Mouse (Mus musculus): ENCODE results near the gene Ubac2. TPM values are rescaled to one million over a fixed set of nuclear protein-coding genes. Genes with fewer than 3 reads are reported as not detected.

Ubac2 gene
- total and polyA plus RNA-seq, 3 experiments: 32.8 to 40.1 (median 35.5) TPM

DNA sequence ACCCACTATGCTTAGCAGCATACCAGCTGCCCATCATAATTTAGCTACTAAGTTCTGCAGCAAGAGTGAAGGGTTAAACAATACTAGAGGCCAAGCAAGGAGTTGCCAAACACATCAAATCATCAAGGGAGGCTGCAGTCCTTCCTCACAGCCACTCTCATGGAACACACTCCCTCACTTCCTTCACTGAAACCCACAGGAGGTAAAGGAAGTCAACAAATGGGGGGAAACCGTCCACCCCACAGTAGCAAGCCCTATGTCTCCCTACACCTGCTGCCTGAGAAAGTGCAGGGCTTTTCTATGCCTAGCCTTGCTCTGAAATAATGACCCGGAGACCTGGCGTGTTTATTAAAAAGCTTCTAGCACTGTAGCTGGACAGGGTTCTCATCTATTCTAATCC is 191.5 kb downstream of the Ubac2 start:
- TF ChIP-seq NRF1 (IDR thresholded peaks at IDR 0.05; ENCODE audit: low read depth, low read length): no peak
- no peak overlapping the region for H3K4me2 ChIP-seq (ENCODE audit: insufficient read depth, low read depth, poor library complexity, severe bottlenecking)
- H3K4me3 ChIP-seq (replicated peaks in 1 of 3; ENCODE audit: low read depth in 2 of 3, low read length in 2 of 3, poor library complexity in 1 of 3): no peak overlapping the region
- dilution Hi-C loops (cut with MboI; ENCODE audit: extremely low pct_ligation_motif_present, extremely low pct_unique_long_range_greater_than_20kb, low sequenced_read_pairs): no loop called here
- no peaks in the 10 kb centered on the region for H3K36me3 ChIP-seq (replicated peaks in 1 of 2; ENCODE audit: control insufficient read depth in 1 of 2, insufficient read depth in 1 of 2, low read length in 1 of 2)
- DNase-seq (ENCODE audit: extremely low read depth): no peak
- H3K79me2 ChIP-seq (replicated peaks; ENCODE audit: control insufficient read depth, extremely low read depth, insufficient read depth, poor library complexity, severe bottlenecking): no peaks in the 10 kb centered on the region
- H3K9me3 ChIP-seq (replicated peaks; ENCODE audit: low read length): peaks cover 4% of the 10 kb centered on the region
- no peaks in the 10 kb centered on the region for H3K27me3 ChIP-seq (replicated peaks)
- in situ Hi-C loops (cut with MboI; ENCODE audit: low pct_ligation_motif_present, low pct_unique_long_range_greater_than_20kb, low sequenced_read_pairs): loop anchor here (5.0 to 10.0 kb wide), 2 partner anchors 37 to 105 kb away; partner anchors contain the start of gene Tm9sf2
- peaks cover 39 to 95% of the 10 kb centered on the region in 2 experiments for H3K4me1 ChIP-seq (ENCODE audit: control insufficient read depth in 1 of 2, insufficient read depth in 2 of 2)
- H3K9ac ChIP-seq (ENCODE audit: insufficient read depth, low read depth): no peak overlapping the region
- H3K27ac ChIP-seq (ENCODE audit: insufficient read depth, low read depth): no peak overlapping the region

Other genes starting within 250 kb of the Ubac2 start
- 11.1 and 12.2 TPM in 2 replicates for gene Dock9, start 80.8 kb upstream of the Ubac2 start, total RNA-seq (2012; rRNA removed)
- 8.6 and 9.3 TPM in 2 replicates for gene Dock9, start 80.8 kb upstream of the Ubac2 start, total RNA-seq (2014; rRNA removed)
- gene Dock9, start 80.8 kb upstream of the Ubac2 start, polyA plus RNA-seq (2012; ENCODE audit: insufficient read length, low read depth): 10.3 and 10.4 TPM in 2 replicates
- 26.8 and 33.5 TPM in 2 replicates for gene Gpr18, start 37.2 kb downstream of the Ubac2 start, total RNA-seq (2012; rRNA removed)
- gene Gpr18, start 37.2 kb downstream of the Ubac2 start, total RNA-seq (2014; rRNA removed): 32.5 and 37.0 TPM in 2 replicates
- gene Gpr18, start 37.2 kb downstream of the Ubac2 start, polyA plus RNA-seq (2012; ENCODE audit: insufficient read length, low read depth): 37.8 and 46.2 TPM in 2 replicates
- gene Gpr183, start 86.6 kb downstream of the Ubac2 start, total RNA-seq (2012; rRNA removed): 3.6 and 4.0 TPM in 2 replicates
- gene Gpr183, start 86.6 kb downstream of the Ubac2 start, total RNA-seq (2014; rRNA removed): 16.2 and 16.3 TPM in 2 replicates
- 8.3 and 8.7 TPM in 2 replicates for gene Gpr183, start 86.6 kb downstream of the Ubac2 start, polyA plus RNA-seq (2012; ENCODE audit: insufficient read length, low read depth)
- not detected in 2 replicates for gene Timm8a2, start 156.1 kb downstream of the Ubac2 start, total RNA-seq (2012; rRNA removed)
- gene Timm8a2, start 156.1 kb downstream of the Ubac2 start, total RNA-seq (2014; rRNA removed): not detected in 2 replicates
- gene Timm8a2, start 156.1 kb downstream of the Ubac2 start, polyA plus RNA-seq (2012; ENCODE audit: insufficient read length, low read depth): not detected in 2 replicates
- gene Tm9sf2, start 228.4 kb downstream of the Ubac2 start, total RNA-seq (2012; rRNA removed): 49.2 and 59.6 TPM in 2 replicates
- 108 and 119 TPM in 2 replicates for gene Tm9sf2, start 228.4 kb downstream of the Ubac2 start, total RNA-seq (2014; rRNA removed)
- gene Tm9sf2, start 228.4 kb downstream of the Ubac2 start, polyA plus RNA-seq (2012; ENCODE audit: insufficient read length, low read depth): 73.1 and 85.5 TPM in 2 replicates

Data from CH12.LX (cell line).